Comparison of ENCODE assay signal across 15 mouse cellular contexts in the genomic region with DNA sequence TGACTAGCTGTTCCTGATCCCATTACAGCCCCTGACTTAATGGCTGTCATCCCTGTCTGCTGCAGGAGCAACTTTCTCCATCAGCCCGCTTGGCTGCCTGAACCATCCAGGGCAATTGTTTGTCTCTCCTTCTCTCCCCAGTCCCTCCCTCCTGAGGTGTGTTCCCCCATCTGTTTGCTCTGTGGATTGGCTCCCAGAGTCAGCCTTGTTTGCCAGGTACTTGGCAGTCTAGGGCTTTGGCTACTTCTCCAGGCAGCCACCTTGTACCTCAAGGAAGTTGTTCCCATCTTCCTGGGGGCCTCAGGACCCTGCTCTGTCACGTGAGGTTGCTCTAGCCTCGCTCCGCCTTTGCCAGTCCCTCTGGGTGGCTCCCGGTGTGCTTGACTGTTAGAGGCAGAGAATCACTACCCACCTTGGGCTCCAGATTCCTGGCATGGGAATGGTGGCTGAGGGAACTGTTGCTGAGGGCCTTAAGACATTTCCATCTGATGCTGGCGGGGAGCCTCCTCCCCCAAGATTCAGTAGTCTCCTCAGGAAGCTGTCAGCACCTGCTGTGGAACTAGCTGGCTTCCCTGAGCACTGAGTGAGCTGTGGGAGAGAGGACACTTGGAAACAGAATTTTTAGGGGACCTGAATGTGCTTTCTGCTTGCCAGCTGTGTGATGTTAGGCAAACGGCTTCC. TPM values are rescaled to one million over a fixed set of nuclear protein-coding genes. Genes with fewer than 3 reads are reported as not detected.
A peak's percentile ranks its signal among the peaks of the same experiment; 100 is the strongest.
DNase-seq lines count a peak whose midpoint lies in the region; ATAC-seq and TF ChIP-seq lines count a peak whose summit lies in the region.
"Had no signal": no experiment of that assay in that cellular context is flagged by ENCODE, and none has a peak within 500 bp of the region (broad histone marks: within the 10 kb centered on the region; RNA-seq: fewer than 3 reads in every experiment).

No protein-coding gene starts in this region.

- DNase-seq in frontal cortex, postnatal 25 days (ENCODE audit: low spot score in 2 of 2), result no peak
- peak; percentile 27 for DNase-seq in right cerebral cortex, adult 18-20 months
- no peak for DNase-seq in right cerebral cortex, postnatal 14 days
- DNase-seq in lung, adult 2 months, result peak; percentile 42
- no peak for DNase-seq in urinary bladder, adult 18-20 months (ENCODE audit: low spot score in 2 of 2)
- no peak for DNase-seq in layer of hippocampus, postnatal 10 days (ENCODE audit: low spot score in 2 of 2)
- DNase-seq: heart, adult 2 months; heart, postnatal 4 days; kidney, adult 18-20 months; thymus, adult 2 months had no signal

- no peaks in the 10 kb centered on the region for H3K4me1 ChIP-seq in lung, adult 2 months (ENCODE audit: control insufficient read depth, insufficient read depth, low read length)

- TF ChIP-seq POLR2A in lung, adult 2 months (IDR thresholded peaks at IDR 0.05; ENCODE audit: borderline replicate concordance, extremely low read depth, low read depth, low read length), result no peak

- no peak for TF ChIP-seq CTCF in lung, adult 2 months (IDR thresholded peaks at IDR 0.05; ENCODE audit: insufficient read depth, low read length)

- no peak overlapping the region for H3K4me3 ChIP-seq in lung, adult 2 months (replicated peaks; ENCODE audit: extremely low read depth, low read depth, low read length)
- H3K4me3 ChIP-seq: embryonic facial prominence, embryonic 12.5 days; heart, adult 2 months; limb, embryonic 12.5 days had no signal

- ATAC-seq in frontal cortex, adult (ENCODE audit: low TSS enrichment), result peak; percentile 71
- no peak for ATAC-seq in monocyte, adult 5-6 weeks (replicated peaks; ENCODE audit: insufficient number of reproducible peaks, low FRiP score, low TSS enrichment, poor library complexity, severe bottlenecking)

- WGBS in lung, adult 2 months, result 56% methylated on average over 7 of the region's 7 CpGs

RNA-seq across cellular contexts. Expression of gene Zmat5, which starts 16.6 kb away (rescaled TPM):
- 51.4 and 55.1 TPM in 2 replicates for polyA plus RNA-seq in lung, adult 2 months (2012; rRNA removed)
- total RNA-seq in layer of hippocampus, postnatal 10 days (2021), result 10 to 100 TPM; 31.6 to 38.2 TPM
- total RNA-seq in monocyte, adult 5-6 weeks (2017), result 5.9 to 15.2 TPM (median 8.8 TPM) in 3 replicates

RNA-seq across cellular contexts. Expression of gene Uqcr10, which starts 16.9 kb away (rescaled TPM):
- 460 and 481 TPM in 2 replicates for polyA plus RNA-seq in lung, adult 2 months (2012; rRNA removed)
- total RNA-seq in layer of hippocampus, postnatal 10 days (2021), result 100 to 1,000 TPM; 436 to 483 TPM
- 46.1 to 75.5 TPM (median 70.1 TPM) in 3 replicates for total RNA-seq in monocyte, adult 5-6 weeks (2017)

RNA-seq across cellular contexts. Expression of gene Cabp7, which starts 25.5 kb away (rescaled TPM):
- 0.25 TPM in 1 of 2 replicates, not detected in the other for polyA plus RNA-seq in lung, adult 2 months (2012; rRNA removed)
- total RNA-seq in layer of hippocampus, postnatal 10 days (2021), result 10 to 100 TPM; 59.4 to 62.2 TPM
- 0.85 TPM in 1 of 3 replicates, not detected in the others for total RNA-seq in monocyte, adult 5-6 weeks (2017)
- total RNA-seq: heart, adult 2 months; heart, postnatal 4 days; megakaryocyte-erythroid progenitor cell, adult 5-6 weeks had no signal
- polyA plus RNA-seq: heart, adult 2 months had no signal

Comparison
In these comparisons a context has a peak if more than half of its experiments do, and no peak if none do; other contexts are left out.
1. DNase-seq: peak in right cerebral cortex, adult 18-20 months (single experiment) and lung, adult 2 months (single experiment); none in frontal cortex, postnatal 25 days (0 of 2), right cerebral cortex, postnatal 14 days (single experiment), urinary bladder, adult 18-20 months (0 of 2) and layer of hippocampus, postnatal 10 days (0 of 2).
2. RNA of gene Cabp7, which starts 25.5 kb away (total RNA-seq): 59.4 to 62.2 TPM in layer of hippocampus, postnatal 10 days; 0.85 TPM in monocyte, adult 5-6 weeks; every median in the first group is over 10 times any median in the second.